Mouse (Mus musculus): Measurements from ENCODE around the gene Syne1. TPM values are rescaled to one million over a fixed set of nuclear protein-coding genes. Genes with fewer than 3 reads are reported as not detected.

The Syne1 gene
- polyA plus RNA-seq, 1 experiment from 2014 or later, result 6.2 TPM

DNA sequence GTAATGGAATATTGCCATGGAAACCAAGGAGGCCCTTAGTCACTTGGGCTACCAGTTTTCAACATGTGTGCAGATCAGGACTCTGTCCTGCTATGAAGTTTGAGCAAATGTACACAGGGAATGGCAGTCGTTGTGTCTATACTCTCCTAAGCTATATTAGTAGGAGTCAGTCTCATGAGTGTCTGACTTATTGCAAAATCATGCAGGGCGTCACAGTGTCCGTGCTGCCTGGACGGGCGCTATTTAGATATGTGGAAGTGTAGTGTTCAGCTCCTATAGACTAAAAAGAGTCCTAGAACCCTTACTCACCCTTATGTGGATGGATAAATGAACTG lies 261.7 kb downstream of the Syne1 start:
- Histone ChIP-seq H3K27me3 (replicated peaks; ENCODE audit: insufficient read depth, low read length) (no peaks in the 10 kb centered on the region), H3K4me3 (ENCODE audit: low read depth, low read length) (peak overlapping the region; percentile 30), H3K4me1 (ENCODE audit: insufficient read depth, low read depth, low read length) (no peaks in the 10 kb centered on the region), H3K36me3 (ENCODE audit: insufficient read depth, low read length) (no peaks in the 10 kb centered on the region), H3K9ac (replicated peaks; ENCODE audit: low read depth) (peak overlapping the region; percentile 51; the same call in 1 of the 2 replicates), H3K27ac (ENCODE audit: low read length) (peak overlapping the region; percentile 85), H3K9me3 (ENCODE audit: low read length) (no peaks in the 10 kb centered on the region), H3K4me2 (replicated peaks; ENCODE audit: low read depth, low read length) (peak overlapping the region; percentile 46)
- 47% methylated on average over 5 of the region's 5 CpGs for WGBS
- ATAC-seq (peak; percentile 67), DNase-seq (ENCODE audit: low spot score) (no peak)
- TF ChIP-seq EP300 (IDR thresholded peaks at IDR 0.05) (no peak), CTCF (IDR thresholded peaks at IDR 0.05) (no peak)

DNA sequence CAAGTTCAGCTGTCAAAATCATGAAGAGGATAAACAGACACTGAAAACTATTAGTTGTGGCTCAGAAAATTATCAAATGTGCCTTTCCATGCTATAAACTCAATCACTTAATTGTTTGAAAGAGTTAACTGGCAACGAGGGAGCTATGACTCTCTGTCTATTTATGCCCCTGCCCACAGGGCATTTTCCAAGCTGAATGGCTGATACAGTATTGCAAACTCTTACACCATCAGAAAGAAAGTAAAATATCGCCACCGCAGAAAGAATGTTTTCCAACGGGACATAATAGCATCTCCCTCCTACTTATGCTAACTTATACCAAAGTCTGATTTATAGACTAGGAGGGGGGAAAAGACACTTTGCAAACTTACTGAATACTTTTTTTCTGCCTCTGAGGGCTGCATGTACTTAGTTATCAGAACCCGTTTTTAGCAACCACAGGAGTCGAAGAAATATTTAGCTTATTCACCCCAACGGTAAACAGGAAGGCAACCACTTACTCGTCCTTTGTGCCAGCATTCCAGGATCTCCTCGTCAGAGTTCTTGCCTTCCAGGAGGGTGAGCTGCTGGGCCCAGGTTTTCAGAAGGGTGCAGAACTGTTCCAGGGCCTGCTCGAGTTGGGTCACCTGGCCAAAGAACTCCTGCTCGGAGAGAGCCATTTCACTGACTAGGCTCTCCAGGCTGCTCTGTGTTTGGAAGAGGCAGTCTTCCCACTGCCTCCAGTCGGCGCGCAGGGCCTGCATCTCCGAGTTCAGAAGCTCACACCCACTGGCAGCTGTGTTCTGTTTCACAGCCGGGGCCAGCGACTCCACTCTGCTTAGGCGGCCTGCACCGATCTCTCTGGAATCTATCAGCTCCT lies 262.3 kb downstream of the Syne1 start:
- H3K27me3 ChIP-seq (replicated peaks; ENCODE audit: insufficient read depth, low read length), result no peaks in the 10 kb centered on the region
- DNase-seq (ENCODE audit: low spot score), result peak; percentile 87
- WGBS, result 19% methylated on average over 19 of the region's 19 CpGs
- H3K4me1 ChIP-seq (ENCODE audit: insufficient read depth, low read depth, low read length), result no peaks in the 10 kb centered on the region
- no peak for TF ChIP-seq EP300 (IDR thresholded peaks at IDR 0.05)
- TF ChIP-seq CTCF (IDR thresholded peaks at IDR 0.05), result peak; percentile 57
- peak overlapping the region; percentile 46 for H3K4me2 ChIP-seq (replicated peaks; ENCODE audit: low read depth, low read length)
- peak; percentile 88 for ATAC-seq
- H3K9ac ChIP-seq (replicated peaks; ENCODE audit: low read depth), result peak overlapping the region; percentile 51
- H3K9me3 ChIP-seq (ENCODE audit: low read length), result no peaks in the 10 kb centered on the region
- no peaks in the 10 kb centered on the region for H3K36me3 ChIP-seq (ENCODE audit: insufficient read depth, low read length)
- peak overlapping the region; percentile 85 for H3K27ac ChIP-seq (ENCODE audit: low read length)
- peak overlapping the region; percentile 30 for H3K4me3 ChIP-seq (ENCODE audit: low read depth, low read length)

DNA sequence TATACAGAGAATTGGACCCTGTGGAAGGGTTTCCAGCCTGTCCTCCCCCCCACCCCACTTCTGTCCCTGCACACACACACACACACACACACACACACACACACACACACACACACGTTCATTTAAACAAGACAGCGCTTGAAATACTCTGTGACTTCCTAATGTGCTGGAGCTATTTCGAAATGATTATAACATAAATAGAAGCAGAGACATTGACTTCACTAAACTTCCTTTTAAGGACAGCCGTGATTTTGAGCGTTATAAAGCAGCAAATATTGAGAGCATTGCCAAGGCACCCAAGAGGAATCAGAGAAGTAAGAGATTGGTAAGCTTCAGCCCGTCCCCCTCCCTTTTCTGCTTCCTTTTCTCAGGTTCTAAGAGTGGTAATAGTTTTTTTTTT lies 263.0 kb downstream of the Syne1 start:
- H3K27me3 ChIP-seq (replicated peaks; ENCODE audit: insufficient read depth, low read length), result no peaks in the 10 kb centered on the region
- peak overlapping the region; percentile 46; the same call in 1 of the 2 replicates for H3K4me2 ChIP-seq (replicated peaks; ENCODE audit: low read depth, low read length)
- ATAC-seq (peak; percentile 70), DNase-seq (ENCODE audit: low spot score) (peak; percentile 86)
- H3K9ac ChIP-seq (replicated peaks; ENCODE audit: low read depth), result no peak overlapping the region
- peak overlapping the region; percentile 30 for H3K4me3 ChIP-seq (ENCODE audit: low read depth, low read length)
- TF ChIP-seq EP300 (IDR thresholded peaks at IDR 0.05), result 0 out of 2 replicates have a peak, but pooled peaks have one; percentile 58
- TF ChIP-seq CTCF (IDR thresholded peaks at IDR 0.05), result no peak
- no peaks in the 10 kb centered on the region for H3K9me3 ChIP-seq (ENCODE audit: low read length)
- no peaks in the 10 kb centered on the region for H3K4me1 ChIP-seq (ENCODE audit: insufficient read depth, low read depth, low read length)
- 14% methylated on average over 6 of the region's 6 CpGs for WGBS
- peak overlapping the region; percentile 85; the same call in 1 of the 2 replicates for H3K27ac ChIP-seq (ENCODE audit: low read length)
- H3K36me3 ChIP-seq (ENCODE audit: insufficient read depth, low read length), result no peaks in the 10 kb centered on the region

DNA sequence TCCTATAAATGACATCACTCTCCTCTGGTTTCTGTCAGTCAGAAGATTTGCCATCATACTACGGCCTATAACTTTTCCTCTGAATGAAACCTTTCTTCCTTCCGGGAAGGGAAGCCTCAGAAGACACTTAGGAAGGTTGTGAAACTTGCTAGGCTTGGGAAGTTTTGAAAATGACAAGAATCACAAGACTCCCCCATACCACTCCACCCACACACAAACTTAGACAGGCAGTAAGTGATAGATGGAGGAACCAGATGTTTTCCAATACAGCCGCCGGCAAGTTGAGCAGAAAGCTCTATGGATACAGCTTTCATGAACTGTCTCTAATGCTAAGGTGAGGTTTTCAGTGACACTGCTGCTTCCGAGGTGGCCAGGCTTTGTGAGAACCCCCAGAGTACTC lies 275.5 kb downstream of the Syne1 start:
- Histone ChIP-seq H3K36me3 (ENCODE audit: insufficient read depth, low read length) (no peaks in the 10 kb centered on the region), H3K4me2 (replicated peaks; ENCODE audit: low read depth, low read length) (no peak overlapping the region), H3K9ac (replicated peaks; ENCODE audit: low read depth) (no peak overlapping the region), H3K27me3 (replicated peaks; ENCODE audit: insufficient read depth, low read length) (no peaks in the 10 kb centered on the region), H3K9me3 (ENCODE audit: low read length) (no peaks in the 10 kb centered on the region), H3K4me3 (ENCODE audit: low read depth, low read length) (no peak overlapping the region), H3K4me1 (ENCODE audit: insufficient read depth, low read depth, low read length) (no peaks in the 10 kb centered on the region), H3K27ac (ENCODE audit: low read length) (no peak overlapping the region)
- WGBS, result 55% methylated on average over 5 of the region's 5 CpGs
- DNase-seq (ENCODE audit: low spot score) (peak; percentile 74), ATAC-seq (peak; percentile 67)
- TF ChIP-seq EP300 (IDR thresholded peaks at IDR 0.05) (peak; percentile 30; the same call in 1 of the 2 replicates), CTCF (IDR thresholded peaks at IDR 0.05) (no peak)

DNA sequence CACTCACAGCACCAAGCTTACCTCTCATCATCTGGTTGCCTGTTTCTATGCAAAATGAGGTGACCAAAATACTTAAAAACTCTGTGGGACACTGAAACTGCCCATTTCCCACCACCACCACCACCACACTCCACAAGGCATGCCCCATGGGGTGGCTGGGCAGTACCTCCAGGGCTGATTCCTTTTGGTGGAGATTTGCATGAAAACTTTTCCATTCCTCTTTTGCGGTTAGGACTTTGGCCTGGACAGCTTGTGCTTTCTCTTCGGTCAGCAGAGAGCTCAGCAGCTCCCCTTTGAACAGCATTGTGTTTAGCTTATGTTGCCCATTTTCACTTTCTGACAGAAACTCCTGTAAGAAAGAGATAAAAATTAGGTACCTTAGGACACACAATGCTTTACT lies 280.6 kb downstream of the Syne1 start:
- H3K4me2 ChIP-seq (replicated peaks; ENCODE audit: low read depth, low read length), result no peak overlapping the region
- no peaks in the 10 kb centered on the region for H3K4me1 ChIP-seq (ENCODE audit: insufficient read depth, low read depth, low read length)
- no peaks in the 10 kb centered on the region for H3K9me3 ChIP-seq (ENCODE audit: low read length)
- no peak overlapping the region for H3K9ac ChIP-seq (replicated peaks; ENCODE audit: low read depth)
- H3K4me3 ChIP-seq (ENCODE audit: low read depth, low read length), result no peak overlapping the region
- 67% methylated on average over 2 of the region's 2 CpGs for WGBS
- H3K27me3 ChIP-seq (replicated peaks; ENCODE audit: insufficient read depth, low read length), result no peaks in the 10 kb centered on the region
- TF ChIP-seq EP300 (IDR thresholded peaks at IDR 0.05) (no peak), CTCF (IDR thresholded peaks at IDR 0.05) (no peak)
- no peak overlapping the region for H3K27ac ChIP-seq (ENCODE audit: low read length)
- no peaks in the 10 kb centered on the region for H3K36me3 ChIP-seq (ENCODE audit: insufficient read depth, low read length)
- ATAC-seq (no peak), DNase-seq (ENCODE audit: low spot score) (no peak)

DNA sequence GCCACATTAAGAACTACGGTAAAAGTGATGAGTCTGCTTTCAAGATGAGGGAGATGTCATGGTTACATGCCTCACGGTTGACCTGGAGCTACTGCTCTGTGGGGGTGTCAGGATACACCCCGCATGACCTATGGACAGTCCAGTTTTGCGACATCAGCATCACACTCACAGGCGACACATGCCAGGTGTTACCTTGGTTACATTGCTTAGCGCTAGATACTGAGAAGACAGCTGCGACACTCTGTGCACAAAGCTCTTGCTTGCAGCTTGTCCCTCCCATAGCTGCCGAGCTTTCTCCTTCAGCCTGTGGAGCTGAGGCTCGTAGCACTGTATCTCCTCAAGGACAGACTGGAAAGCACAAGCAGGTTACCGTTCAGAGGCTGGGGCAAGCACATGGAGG lies 286.9 kb downstream of the Syne1 start:
- Histone ChIP-seq H3K27ac (ENCODE audit: low read length) (no peak overlapping the region), H3K4me1 (ENCODE audit: insufficient read depth, low read depth, low read length) (no peaks in the 10 kb centered on the region), H3K9me3 (ENCODE audit: low read length) (no peaks in the 10 kb centered on the region), H3K27me3 (replicated peaks; ENCODE audit: insufficient read depth, low read length) (no peaks in the 10 kb centered on the region), H3K9ac (replicated peaks; ENCODE audit: low read depth) (no peak overlapping the region), H3K36me3 (ENCODE audit: insufficient read depth, low read length) (0 out of 2 replicates have a peak, but pooled peaks cover under 1% of the 10 kb centered on the region), H3K4me3 (ENCODE audit: low read depth, low read length) (no peak overlapping the region), H3K4me2 (replicated peaks; ENCODE audit: low read depth, low read length) (no peak overlapping the region)
- WGBS, result 54% methylated on average over 10 of the region's 10 CpGs
- ATAC-seq, result no peak
- DNase-seq (ENCODE audit: low spot score), result no peak
- TF ChIP-seq EP300 (IDR thresholded peaks at IDR 0.05), result no peak
- TF ChIP-seq CTCF (IDR thresholded peaks at IDR 0.05), result no peak
